ENCODE assay signal across 8 mouse cellular contexts in genomic region chr5:35043110-35043451, GRCm38 (mm10). TPM values are rescaled to one million over a fixed set of nuclear protein-coding genes. Genes with fewer than 3 reads are reported as not detected.
DNase-seq lines count a peak whose midpoint lies in the region; ATAC-seq and TF ChIP-seq lines count a peak whose summit lies in the region.

No protein-coding gene starts in this region.

- no peak overlapping the region for H3K9ac ChIP-seq in forebrain, postnatal 0 days
- no peak overlapping the region for H3K9ac ChIP-seq in neural tube, embryonic 15.5 days (replicated peaks)

- DNase-seq in NIH3T3 (ENCODE audit: low read depth): peak; percentile 90
- peak; percentile 63 to 75 for DNase-seq in cerebellum, adult 2 months
- DNase-seq in forebrain, postnatal 0 days: peak; percentile 90
- DNase-seq in hindbrain, embryonic 10.5 days (ENCODE audit: low spot score): peak; percentile 75
- peak; percentile 79 to 87 for DNase-seq in layer of hippocampus, adult 2 months (ENCODE audit: low spot score in 2 of 2)
- peak; percentile 61 to 81 for DNase-seq in lung, adult 18-20 months
- DNase-seq in thymus, adult 2 months: peak; percentile 78

- no peak overlapping the region for H3K27ac ChIP-seq in cerebellum, adult 2 months (ENCODE audit: insufficient read depth, low read length)
- no peak overlapping the region for H3K27ac ChIP-seq in forebrain, postnatal 0 days (ENCODE audit: low read depth, low read length)
- no peak overlapping the region for H3K27ac ChIP-seq in hindbrain, embryonic 10.5 days
- H3K27ac ChIP-seq in layer of hippocampus, adult 2 months: no peak overlapping the region
- H3K27ac ChIP-seq in neural tube, embryonic 15.5 days (replicated peaks): no peak overlapping the region
- H3K27ac ChIP-seq in thymus, adult 2 months (ENCODE audit: control insufficient read depth, insufficient read depth, low read length): no peak overlapping the region

- H3K9me3 ChIP-seq in forebrain, postnatal 0 days (ENCODE audit: low read length): no peaks in the 10 kb centered on the region
- H3K9me3 ChIP-seq in hindbrain, embryonic 10.5 days: no peaks in the 10 kb centered on the region
- H3K9me3 ChIP-seq in neural tube, embryonic 15.5 days (replicated peaks): no peaks in the 10 kb centered on the region

- H3K4me2 ChIP-seq in forebrain, postnatal 0 days (ENCODE audit: low read depth): no peak overlapping the region
- no peak overlapping the region for H3K4me2 ChIP-seq in neural tube, embryonic 15.5 days

- no peak for TF ChIP-seq POLR2A in cerebellum, adult 2 months (IDR thresholded peaks at IDR 0.05; ENCODE audit: borderline replicate concordance, insufficient read depth, low read length)
- TF ChIP-seq POLR2A in thymus, adult 2 months (IDR thresholded peaks at IDR 0.05; ENCODE audit: control insufficient read depth, extremely low read depth, insufficient read depth, low read length, poor library complexity): no peak

- 3% methylated on average over 1 of the region's 1 CpGs for WGBS in cerebellum, adult 2 months
- 18% methylated on average over 1 of the region's 1 CpGs for WGBS in forebrain, postnatal 0 days
- WGBS in hindbrain, embryonic 10.5 days: 52% methylated on average over 1 of the region's 1 CpGs
- 21% methylated on average over 1 of the region's 1 CpGs for WGBS in neural tube, embryonic 15.5 days
- WGBS in thymus, adult 2 months: 0% methylated on average over 1 of the region's 1 CpGs

- peak; percentile 92 for TF ChIP-seq CTCF in cerebellum, adult 2 months (IDR thresholded peaks at IDR 0.05; ENCODE audit: borderline replicate concordance, insufficient read depth, low read depth, low read length)
- TF ChIP-seq CTCF in forebrain, postnatal 0 days (IDR thresholded peaks at IDR 0.05; ENCODE audit: low read depth): peak; percentile 98
- peak; percentile 91 for TF ChIP-seq CTCF in layer of hippocampus, adult 2 months (conservative IDR thresholded peaks at IDR 0.05)
- 0 out of 2 replicates have a peak, but pooled peaks have one; percentile 10 for TF ChIP-seq CTCF in thymus, adult 2 months (IDR thresholded peaks at IDR 0.05; ENCODE audit: borderline replicate concordance, control insufficient read depth, extremely low read depth, insufficient read depth, low read length, poor library complexity)

- no peak overlapping the region for H3K4me3 ChIP-seq in cerebellum, adult 2 months (replicated peaks; ENCODE audit: insufficient read depth, low read depth, low read length)
- H3K4me3 ChIP-seq in forebrain, postnatal 0 days (ENCODE audit: low read depth, low read length): no peak overlapping the region
- H3K4me3 ChIP-seq in hindbrain, embryonic 10.5 days: no peak overlapping the region
- no peak overlapping the region for H3K4me3 ChIP-seq in layer of hippocampus, adult 2 months
- H3K4me3 ChIP-seq in neural tube, embryonic 15.5 days (replicated peaks): no peak overlapping the region
- H3K4me3 ChIP-seq in thymus, adult 2 months (ENCODE audit: control insufficient read depth, insufficient read depth, low read length): no peak overlapping the region

- peak; percentile 93 for ATAC-seq in forebrain, postnatal 0 days
- peak; percentile 88 for ATAC-seq in neural tube, embryonic 15.5 days (ENCODE audit: low FRiP score)

- no peaks in the 10 kb centered on the region for H3K27me3 ChIP-seq in cerebellum, adult 2 months (ENCODE audit: control insufficient read depth, insufficient read depth, low read length)
- no peaks in the 10 kb centered on the region for H3K27me3 ChIP-seq in forebrain, postnatal 0 days (ENCODE audit: insufficient read depth, low read length)
- 0 out of 2 replicates have a peak, but pooled peaks cover 4% of the 10 kb centered on the region for H3K27me3 ChIP-seq in hindbrain, embryonic 10.5 days (ENCODE audit: insufficient read depth, poor library complexity, severe bottlenecking)
- no peaks in the 10 kb centered on the region for H3K27me3 ChIP-seq in neural tube, embryonic 15.5 days (replicated peaks)
- H3K27me3 ChIP-seq in thymus, adult 2 months (ENCODE audit: control insufficient read depth, insufficient read depth, low read length): no peaks in the 10 kb centered on the region

- H3K4me1 ChIP-seq in cerebellum, adult 2 months (ENCODE audit: control insufficient read depth, insufficient read depth, low read length): no peaks in the 10 kb centered on the region
- no peaks in the 10 kb centered on the region for H3K4me1 ChIP-seq in forebrain, postnatal 0 days (ENCODE audit: insufficient read depth)
- peaks cover 12% of the 10 kb centered on the region for H3K4me1 ChIP-seq in hindbrain, embryonic 10.5 days (replicated peaks)
- no peaks in the 10 kb centered on the region for H3K4me1 ChIP-seq in neural tube, embryonic 15.5 days
- peaks cover 13% of the 10 kb centered on the region for H3K4me1 ChIP-seq in thymus, adult 2 months (replicated peaks; ENCODE audit: control insufficient read depth, insufficient read depth, low read length)

- no peaks in the 10 kb centered on the region for H3K36me3 ChIP-seq in forebrain, postnatal 0 days (ENCODE audit: insufficient read depth)
- H3K36me3 ChIP-seq in hindbrain, embryonic 10.5 days: no peaks in the 10 kb centered on the region
- H3K36me3 ChIP-seq in neural tube, embryonic 15.5 days: no peaks in the 10 kb centered on the region
- no peaks in the 10 kb centered on the region for H3K36me3 ChIP-seq in thymus, adult 2 months (ENCODE audit: control insufficient read depth, insufficient read depth, low read length)

RNA-seq across cellular contexts. Expression of gene Hgfac, which starts 1.8 kb away (rescaled TPM):
- 0.13 and 0.30 TPM in 2 replicates for polyA plus RNA-seq in cerebellum, adult 2 months (2012; rRNA removed)
- 0.69 and 2.1 TPM in 2 replicates for total RNA-seq in forebrain, postnatal 0 days (2014; rRNA removed)
- polyA plus RNA-seq in forebrain, postnatal 0 days (2015; fragmentation: Nextera tagmentation; extraction: Ambion mirVana): 0.36 TPM in 1 of 2 replicates, not detected in the other
- 0.25 and 0.27 TPM in 2 replicates for polyA plus RNA-seq in hindbrain, embryonic 10.5 days (2016; fragmentation: Nextera tagmentation; extraction: Ambion mirVana)
- total RNA-seq in layer of hippocampus, adult 2 months (2021): 1 to 10 TPM; 1.5 to 1.8 TPM
- 0.46 and 1.4 TPM in 2 replicates for polyA plus RNA-seq in neural tube, embryonic 15.5 days (2015; fragmentation: Nextera tagmentation; extraction: Ambion mirVana)
- polyA plus RNA-seq in thymus, adult 2 months (2012; rRNA removed): 5.7 and 6.5 TPM in 2 replicates

RNA-seq across cellular contexts. Expression of gene Dok7, which starts 13.5 kb away (rescaled TPM):
- 17.3 and 19.0 TPM in 2 replicates for polyA plus RNA-seq in cerebellum, adult 2 months (2012; rRNA removed)
- 15.0 and 16.4 TPM in 2 replicates for total RNA-seq in forebrain, postnatal 0 days (2014; rRNA removed)
- polyA plus RNA-seq in forebrain, postnatal 0 days (2015; fragmentation: Nextera tagmentation; extraction: Ambion mirVana): 9.6 and 10.1 TPM in 2 replicates
- polyA plus RNA-seq in hindbrain, embryonic 10.5 days (2016; fragmentation: Nextera tagmentation; extraction: Ambion mirVana): 0.30 and 0.52 TPM in 2 replicates
- total RNA-seq in layer of hippocampus, adult 2 months (2021): 10 to 100 TPM; 19.5 to 20.0 TPM
- 7.4 and 10.5 TPM in 2 replicates for polyA plus RNA-seq in neural tube, embryonic 15.5 days (2015; fragmentation: Nextera tagmentation; extraction: Ambion mirVana)
- polyA plus RNA-seq in thymus, adult 2 months (2012; rRNA removed): 0.45 and 2.0 TPM in 2 replicates

Comparison
In these comparisons a context has a peak if more than half of its experiments do, and no peak if none do; other contexts are left out.
1. CTCF ChIP-seq: peak in every context shown above with its lines; median percentile 98 in forebrain, postnatal 0 days; 92 in cerebellum, adult 2 months; 91 in layer of hippocampus, adult 2 months; 10 in thymus, adult 2 months.